Mouse (Mus musculus) olfactory bulb, adult 2 months (tissue): Measurements from ENCODE around the gene Sparc.

Source experiments
- CTCF ChIP-seq: fragments of 200-500 bp; IDR thresholded peaks from 2 replicates; pipeline ENCODE4 v1.5.1; 2012; ENCODE audit warnings: low read depth, mild to moderate bottlenecking, low read length, moderate library complexity; ENCODE audit not compliant: insufficient read depth
- POLR2A ChIP-seq: fragments of 200-500 bp; IDR thresholded peaks from 2 replicates; pipeline ENCODE4 v1.6.1; 2012; ENCODE audit warnings: mild to moderate bottlenecking, low read depth, low read length, moderate library complexity; ENCODE audit not compliant: insufficient read depth

GRCm38 (mm10) chr11:55410005-55410404 lies 13.0 kb downstream of the Sparc start:
- TF ChIP-seq CTCF (no peak), POLR2A (no peak)
